Mouse (Mus musculus): ENCODE results near the gene Olfr889.
"Not testable (repeated sequence)": the region's sequence is repeated elsewhere in the genome, so short reads cannot be mapped to it uniquely, and the experiment has no call there.

Olfr889 gene

GRCm38 (mm10) chr9:38114898-38115297, at the start of gene Olfr889:
Olfr889 (plus strand) TSS chr9:38115198.
- no peak for DNase-seq (ENCODE audit: low read depth)

DNA sequence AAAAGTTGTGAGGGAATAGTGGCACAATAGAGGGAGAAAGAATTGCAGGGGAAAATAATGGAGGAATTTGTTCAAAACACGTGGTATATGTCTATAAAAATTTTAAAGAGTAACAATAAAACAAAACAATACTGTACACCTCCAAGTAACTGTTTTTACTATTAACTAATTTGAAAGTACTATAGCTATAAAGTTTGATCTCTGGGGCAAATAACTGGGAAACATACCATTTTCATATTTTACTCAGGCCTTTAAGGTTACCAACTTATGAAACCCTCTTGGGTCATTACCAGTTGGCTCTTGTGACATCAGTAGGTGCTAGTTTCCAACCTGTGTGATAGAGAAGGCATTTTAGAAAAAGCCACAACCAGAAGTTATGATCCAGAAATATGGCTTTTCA, 31.2 kb upstream of the Olfr889 start, which contains the start of gene Olfr887:
Olfr887 (plus strand) TSS at position 301 of the 400 bp plus-strand sequence.
- no peak for DNase-seq (ENCODE audit: low read depth)

DNA sequence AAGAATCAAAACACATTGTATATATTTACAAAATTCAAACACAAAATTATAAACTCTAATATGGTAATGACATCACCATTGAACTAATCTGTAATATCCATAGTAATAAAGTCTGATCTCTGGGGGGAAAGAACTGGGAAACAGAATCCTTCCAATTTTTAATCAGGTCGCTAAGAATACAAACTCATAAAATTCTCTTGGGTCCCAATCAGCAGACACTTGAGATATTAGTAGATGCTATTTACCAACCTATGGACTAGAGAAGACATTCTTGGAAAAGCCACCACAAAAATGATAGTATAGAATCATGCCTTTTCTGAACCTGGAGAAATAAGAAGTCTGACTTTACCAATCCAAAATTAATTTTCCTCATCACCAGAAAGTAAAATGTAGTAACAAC, 7.2 kb upstream of the Olfr889 start, which contains the start of gene Olfr888:
Olfr888 (plus strand) TSS at position 301 of the 400 bp plus-strand sequence.
- DNase-seq (ENCODE audit: low read depth), result no peak

GRCm38 (mm10) chr9:38142217-38142616, 27.2 kb downstream of the Olfr889 start, which contains the start of gene Olfr890:
Olfr890 (plus strand) TSS chr9:38142517.
- DNase-seq (ENCODE audit: low read depth), result no peak

DNA sequence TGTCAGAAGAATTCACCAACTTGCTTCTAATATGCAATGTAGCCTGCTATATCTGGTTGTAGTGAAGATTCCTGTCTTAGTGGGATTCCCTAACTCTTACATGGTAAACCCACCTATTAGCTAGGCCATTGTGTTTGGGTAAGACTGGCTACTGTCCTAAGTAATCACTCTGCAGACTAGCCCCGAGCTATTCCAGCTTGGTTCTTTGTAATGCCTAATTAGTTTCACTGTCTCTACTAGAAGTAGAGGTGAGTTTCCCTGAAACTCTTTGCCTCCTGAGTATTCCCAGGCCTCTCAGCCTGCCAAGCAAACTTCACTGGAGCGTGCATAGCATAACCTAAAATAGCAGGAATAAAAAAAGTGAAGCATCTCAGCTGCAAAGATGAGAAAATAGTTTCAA, 53.3 kb downstream of the Olfr889 start:
- not testable (repeated sequence) for DNase-seq (ENCODE audit: low read depth)

Data from fibroblast of lung, adult 2 months (primary cell).